Mouse (Mus musculus) adrenal gland, adult 18-20 months (tissue): ENCODE data around the gene Ccnb1. TPM values are rescaled to one million over a fixed set of nuclear protein-coding genes. Genes with fewer than 3 reads are reported as not detected.
A peak's percentile ranks its signal among the peaks of the same experiment; 100 is the strongest.
"Not testable (repeated sequence)": the region's sequence is repeated elsewhere in the genome, so short reads cannot be mapped to it uniquely, and the experiment has no call there.

ENCODE experiments used
- DNase-seq, 2 experiments: peaks; one replicate each; pipeline ENCODE4 v3.0.0; 2021 to 2022; ENCODE audit warnings: low spot score in 2 of 2
- long read RNA-seq, 2 experiments: library from polyadenylated mRNA; stranded (forward); transcript quantifications; one replicate each; pipeline ENCODE4 v2.0.0; 2021
- total RNA-seq, 2 experiments: library from RNA; stranded (reverse); gene quantifications; 1 replicate in 1 of 2; 2 replicates in 1 of 2; pipeline ENCODE4 v1.2.3; 2021

The Ccnb1 gene
- total RNA-seq = 1 to 10 TPM in 1 of 2 experiments, under 1 TPM in 1; 0.64 to 2.5 TPM
- long read RNA-seq, experiment 1, partial matches to known transcripts = 0 of 1 reads
- long read RNA-seq, experiment 1, other reads (novel, unspliced or antisense) = 0 of 1 reads
- long read RNA-seq, experiment 2, transcript Ccnb1-201 (9 exons, 2,489 nt) = major isoform, 6 of 6 reads
- long read RNA-seq, experiment 2, partial matches to known transcripts = 0 of 6 reads
- long read RNA-seq, experiment 2, other reads (novel, unspliced or antisense) = 0 of 6 reads

DNA sequence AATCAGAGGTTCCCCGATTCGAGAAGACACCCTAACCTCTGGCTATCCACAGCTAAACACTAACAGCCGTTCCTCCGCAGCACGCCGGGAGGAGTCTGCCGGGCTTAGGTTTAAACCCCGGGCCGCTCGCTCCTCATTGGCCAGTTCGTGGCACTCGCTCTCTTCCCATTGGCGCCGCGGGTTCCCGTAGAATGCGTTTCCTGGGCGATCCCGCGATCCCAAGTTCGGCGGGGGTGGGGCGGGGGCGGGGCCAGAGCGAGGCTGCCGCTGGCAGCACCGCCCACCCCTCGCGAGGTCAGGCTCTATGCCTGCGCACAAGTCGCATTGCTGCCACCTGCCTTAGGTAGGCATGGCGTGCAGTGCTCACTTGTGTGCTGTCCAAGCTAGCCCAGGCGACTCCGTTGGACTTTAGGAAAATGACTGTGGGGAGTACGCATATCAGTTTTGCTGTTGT, at the start of gene Ccnb1:
TSS of gene Ccnb1 (minus strand) at position 157 of the 454 bp plus-strand sequence.
- DNase-seq = peak; percentile 82 to 86

DNA sequence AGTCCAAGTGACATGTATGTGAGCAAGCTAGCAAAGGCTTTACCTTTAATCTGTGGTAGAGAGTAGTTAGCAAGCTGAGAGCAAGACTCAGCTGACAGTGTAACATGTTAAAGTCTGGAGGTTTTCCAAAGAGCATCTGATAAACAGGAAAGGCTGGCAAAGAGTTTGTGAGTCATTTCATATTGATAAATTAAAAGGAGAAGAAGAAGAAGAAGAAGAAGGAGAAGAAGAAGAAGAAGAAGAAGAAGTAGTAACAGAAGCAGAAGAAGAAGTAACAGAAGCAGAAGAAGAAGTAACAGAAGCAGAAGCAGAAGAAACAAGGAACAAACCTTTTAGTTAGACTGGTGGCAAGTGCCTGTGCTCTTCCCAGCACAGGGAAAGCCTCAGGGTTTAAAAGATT, 48.4 kb upstream of the Ccnb1 start:
- DNase-seq = no peak

GRCm38 (mm10) chr13:100833640-100834002, 47.3 kb upstream of the Ccnb1 start:
- DNase-seq = no peak

GRCm38 (mm10) chr13:100832741-100833639, 46.6 kb upstream of the Ccnb1 start, which contains the start of gene Slc30a5:
Gene Slc30a5 (minus strand): TSS chr13:100833427.
- DNase-seq = peak; percentile 97 to 98

DNA sequence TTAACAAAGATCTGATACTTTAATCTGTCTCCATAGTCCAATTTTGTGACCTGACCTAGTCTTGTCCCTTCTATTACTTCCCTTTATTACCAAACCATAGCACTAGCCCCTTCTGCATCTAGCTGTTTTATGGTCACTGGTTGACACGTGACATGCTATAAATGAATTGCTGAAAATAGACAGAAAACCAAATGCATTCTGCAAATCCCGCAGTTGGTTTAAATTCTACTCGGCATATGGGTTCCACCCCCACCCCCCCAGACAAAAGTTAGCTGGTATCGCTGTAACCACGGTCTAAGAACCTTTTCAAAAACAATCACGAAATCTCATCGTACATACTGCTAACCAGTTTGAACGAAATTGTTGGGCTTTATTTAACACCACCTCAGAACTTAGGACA, 45.8 kb upstream of the Ccnb1 start:
- no peak for DNase-seq

- DNase-seq = no peak
Measured at GRCm38 (mm10) chr13:100831123-100831522, 44.8 kb upstream of the Ccnb1 start.

- DNase-seq = no peak
Measured at GRCm38 (mm10) chr13:100825627-100826410, 39.4 kb upstream of the Ccnb1 start.

DNA sequence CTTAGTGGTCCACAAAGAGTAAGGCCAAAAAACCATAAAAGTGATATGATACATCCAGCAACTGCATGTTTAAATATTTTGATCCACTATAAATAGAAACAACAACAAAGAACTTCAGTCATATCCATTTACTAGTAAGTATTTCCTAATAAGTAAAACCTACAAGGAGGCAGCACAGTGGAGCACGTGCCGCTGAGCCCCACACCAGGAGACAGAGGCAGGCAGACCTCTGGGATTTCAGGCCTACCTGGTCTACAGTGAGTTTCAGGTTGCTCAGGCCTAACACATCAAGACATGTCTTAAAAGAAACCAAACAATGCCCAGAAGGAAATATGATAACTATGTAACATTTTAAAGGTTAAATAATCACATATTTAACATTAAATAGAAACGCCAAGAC, 38.5 kb upstream of the Ccnb1 start:
- DNase-seq = no peak

DNA sequence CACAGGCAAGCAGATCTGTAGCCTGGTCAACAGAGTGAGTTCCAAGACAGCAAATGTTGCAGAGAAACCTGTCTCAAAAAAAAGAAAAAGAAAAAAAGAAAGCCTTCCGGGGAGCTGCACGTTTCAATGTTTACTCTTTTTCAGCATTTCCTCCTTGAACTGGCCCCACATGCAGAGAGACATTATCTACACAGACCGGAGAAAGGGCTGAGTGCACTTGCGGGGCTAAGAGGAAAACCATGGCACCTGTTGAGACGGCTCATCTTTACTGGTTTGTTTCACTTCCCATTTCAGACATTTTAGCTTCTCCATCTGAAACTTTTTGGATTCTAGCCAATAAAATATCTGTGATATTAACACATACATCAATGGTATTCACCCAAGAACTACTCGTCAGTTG, 37.9 kb upstream of the Ccnb1 start:
- no peak for DNase-seq

DNA sequence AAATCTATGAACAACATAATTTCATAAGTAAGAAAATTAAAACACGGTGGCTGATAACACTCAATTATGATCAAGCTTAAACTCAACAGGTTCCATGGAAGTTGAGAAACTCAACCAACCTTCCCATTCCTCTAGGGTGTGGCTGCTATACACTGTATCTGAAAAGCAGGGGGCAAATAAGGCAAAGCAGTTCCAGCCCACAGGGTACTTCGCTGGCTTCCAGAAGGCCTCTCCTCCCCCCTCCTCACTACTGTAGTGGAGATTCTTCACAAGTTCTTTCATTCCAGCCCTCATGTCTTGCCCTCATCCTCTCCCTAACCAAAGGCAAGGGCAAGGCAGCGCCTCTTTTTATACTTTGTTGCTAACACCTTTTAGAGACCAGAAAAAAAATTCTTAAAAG, 37.5 kb upstream of the Ccnb1 start:
- no peak for DNase-seq

DNA sequence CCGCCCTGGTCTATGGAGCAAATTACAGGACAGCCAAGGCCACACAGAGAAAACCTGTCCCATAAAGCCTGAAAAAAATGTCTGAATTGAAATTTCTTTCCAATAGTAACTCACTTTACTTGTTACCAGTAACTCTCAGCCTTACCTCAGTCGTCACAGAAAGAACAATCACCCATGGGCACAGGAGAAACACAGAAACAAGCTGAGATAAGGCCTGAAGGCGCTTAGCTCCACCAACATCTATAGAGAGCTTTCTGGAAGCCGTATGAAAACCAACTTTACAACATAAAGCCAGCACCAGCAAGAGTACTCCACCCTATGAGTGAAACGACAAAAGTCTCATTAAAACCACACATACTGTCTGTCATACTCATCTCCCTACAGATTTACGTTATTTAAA, 28.1 kb upstream of the Ccnb1 start:
- no peak for DNase-seq

GRCm38 (mm10) chr13:100805776-100806175, 19.4 kb upstream of the Ccnb1 start:
- DNase-seq = no peak

DNA sequence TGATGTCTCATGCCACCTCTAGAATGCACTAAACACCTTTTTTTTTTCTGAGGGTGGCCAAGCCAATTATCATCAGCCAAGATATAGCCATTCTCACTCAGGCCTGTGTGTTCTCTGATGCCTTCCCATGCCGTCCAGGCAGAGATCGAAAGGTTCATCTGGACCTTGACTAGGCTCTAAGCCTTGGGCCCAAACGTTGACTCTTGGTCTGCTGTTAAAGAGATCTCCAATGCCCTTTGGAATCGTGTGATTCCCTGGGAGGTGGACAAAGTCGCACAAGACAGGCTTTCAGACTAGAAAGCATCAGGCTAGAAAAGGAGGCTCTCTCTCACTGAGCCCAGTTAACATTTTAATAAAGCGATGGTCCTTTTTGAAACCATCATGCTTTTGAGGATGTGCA, 10.8 kb upstream of the Ccnb1 start:
- no peak for DNase-seq

DNA sequence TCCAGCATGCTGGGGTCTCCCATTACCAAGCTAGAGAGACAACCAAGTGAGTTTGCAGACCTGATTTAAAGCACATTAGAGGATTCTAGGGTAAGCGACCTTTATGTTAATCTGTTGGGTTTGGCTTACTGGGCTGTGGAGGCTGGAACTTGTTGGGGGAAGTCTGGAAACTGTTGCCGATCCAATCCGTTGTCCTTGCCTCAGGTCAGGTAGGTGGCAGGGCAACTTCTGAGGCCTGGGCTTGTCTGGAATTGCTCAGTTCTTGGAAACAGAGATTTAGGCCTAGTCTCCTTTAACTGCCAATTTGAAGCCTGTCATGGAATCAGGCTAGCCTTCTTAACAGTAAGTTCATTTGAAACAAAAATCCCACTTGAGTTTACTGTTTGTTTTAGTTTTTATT, 2.7 kb upstream of the Ccnb1 start:
- no peak for DNase-seq

DNA sequence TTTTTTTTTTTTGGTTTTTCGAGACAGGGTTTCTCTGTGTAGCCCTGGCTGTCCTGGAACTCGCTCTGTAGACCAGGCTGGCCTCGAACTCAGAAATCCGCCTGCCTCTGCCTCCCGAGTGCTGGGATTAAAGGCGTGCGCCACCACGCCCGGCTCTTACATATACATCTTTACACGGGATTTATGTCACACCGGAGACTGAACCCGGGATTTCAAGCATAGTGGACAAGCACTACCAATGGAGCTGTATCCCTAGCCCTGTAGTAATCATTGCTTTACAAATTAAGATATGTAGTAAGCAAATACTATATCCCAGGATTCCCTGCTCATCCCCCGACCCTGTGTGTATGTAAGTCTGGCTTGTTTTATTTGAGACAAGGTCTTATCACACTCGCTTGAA, 1.7 kb upstream of the Ccnb1 start:
- DNase-seq = not testable (repeated sequence)

DNA sequence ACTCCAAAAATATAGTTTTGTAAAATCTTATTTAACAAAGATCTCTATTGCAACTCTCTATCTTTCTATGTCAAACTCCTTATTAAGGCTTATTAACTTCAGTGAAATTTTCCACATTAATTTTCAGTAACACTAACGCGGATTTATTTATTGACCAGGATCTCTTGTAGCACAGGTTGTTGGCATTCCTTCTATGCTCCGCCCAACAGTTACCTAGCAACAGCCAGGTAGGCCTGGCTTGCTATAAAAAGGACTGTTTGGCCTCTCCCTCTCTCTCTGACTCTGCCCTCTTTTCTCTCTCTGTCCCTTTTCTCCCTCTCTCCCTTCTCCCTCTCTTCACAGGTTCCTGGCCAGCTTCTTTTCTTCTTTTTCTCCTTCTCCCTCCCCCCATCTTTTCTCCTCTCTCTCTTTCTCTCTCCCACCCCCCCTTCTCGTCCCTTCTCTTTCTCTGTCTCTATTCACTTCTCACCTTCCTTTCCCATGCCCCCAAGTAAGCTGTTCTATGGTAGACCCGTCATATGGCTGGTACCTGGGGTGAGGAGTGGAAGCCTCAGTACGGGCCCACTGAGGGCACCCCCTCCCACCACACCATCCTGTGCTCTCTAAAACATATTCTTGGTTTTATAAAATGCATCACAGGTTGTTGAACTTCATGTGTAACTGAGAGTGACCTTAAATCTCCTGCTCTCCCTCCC, 1.1 kb upstream of the Ccnb1 start:
- DNase-seq = no peak

DNA sequence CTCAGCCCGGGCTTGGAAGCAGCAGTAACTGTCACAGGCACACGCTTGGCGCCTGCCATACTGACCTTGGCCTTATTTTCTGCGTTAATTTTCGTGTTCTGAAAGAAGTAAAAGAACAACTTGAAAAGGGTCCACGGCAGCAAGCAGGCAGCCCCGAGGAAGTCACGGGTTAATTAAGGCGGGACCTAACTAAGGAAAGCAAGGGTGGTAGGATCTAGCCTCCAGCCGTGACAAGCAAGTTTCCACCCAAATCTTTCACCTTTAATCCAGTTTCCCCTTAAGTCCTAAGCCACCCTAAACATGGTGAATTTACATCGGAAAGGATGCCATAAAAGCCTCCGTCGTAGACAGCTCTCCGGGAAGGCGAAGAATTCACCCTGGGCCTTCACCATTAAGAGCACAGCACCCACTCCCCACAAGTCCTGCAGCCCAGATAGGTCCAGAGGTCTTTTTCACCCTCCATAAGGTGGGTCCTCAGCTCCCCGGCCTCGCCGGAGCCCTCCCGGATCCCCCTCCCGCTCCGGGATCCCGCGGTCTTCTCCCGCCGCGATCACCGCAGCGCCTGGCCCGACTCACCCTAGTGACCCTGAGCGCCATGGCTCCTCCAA, 460 bp downstream of the Ccnb1 start:
- no peak for DNase-seq

- DNase-seq = no peak
Measured at GRCm38 (mm10) chr13:100777491-100777890, 8.9 kb downstream of the Ccnb1 start.

- DNase-seq = no peak
Measured at GRCm38 (mm10) chr13:100776710-100777109, 9.7 kb downstream of the Ccnb1 start.

GRCm38 (mm10) chr13:100776056-100776419, 10.3 kb downstream of the Ccnb1 start:
- no peak for DNase-seq
